Mouse (Mus musculus): Measurements from ENCODE around the gene Bsn.

DNA sequence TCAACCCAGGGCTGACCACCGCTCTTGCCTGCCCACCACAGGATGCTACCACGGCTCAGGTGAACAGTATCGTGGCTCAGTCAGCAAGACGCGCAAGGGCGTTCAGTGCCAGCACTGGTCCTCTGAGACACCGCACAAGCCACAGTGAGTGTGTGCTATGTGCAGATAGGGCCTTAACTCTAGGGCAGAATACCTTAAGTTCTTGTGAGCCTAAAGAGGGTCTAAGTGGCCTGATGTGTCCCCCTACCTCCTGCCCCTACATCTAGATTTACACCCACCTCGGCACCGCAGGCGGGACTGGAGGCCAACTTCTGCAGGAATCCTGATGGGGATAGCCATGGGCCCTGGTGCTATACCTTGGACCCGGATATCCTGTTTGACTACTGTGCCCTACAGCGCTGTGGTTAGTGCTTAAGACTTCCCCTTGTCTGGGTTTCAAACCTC is 107.2 kb downstream of the Bsn start, which contains the start of gene Rnf123:
- no peak for TF ChIP-seq POLR2A (IDR thresholded peaks at IDR 0.05; ENCODE audit: low read depth, low read length)
- TF ChIP-seq CTCF (IDR thresholded peaks at IDR 0.05; ENCODE audit: extremely low read depth, insufficient read length, insufficient replicate concordance, low read depth, low read length): no peak

Measured in small intestine, adult 2 months (tissue).